Mouse (Mus musculus) limb, embryonic 14.5 days (tissue): ENCODE measurements around the gene Asrgl1. TPM values are rescaled to one million over a fixed set of nuclear protein-coding genes. Genes with fewer than 3 reads are reported as not detected.
"Not testable (repeated sequence)": the region's sequence is repeated elsewhere in the genome, so short reads cannot be mapped to it uniquely, and the experiment has no call there.

Experiments used
- ATAC-seq: fragments of 200-750 bp; cut with Nextera tagmentation; 2 replicates; pipeline ENCODE4 v1.8.0; 2017; ENCODE audit warnings: low read depth, moderate number of reproducible peaks, moderate TSS enrichment; ENCODE audit not compliant: low FRiP score
- DNase-seq: peaks from one replicate; pipeline ENCODE4 v3.0.0-alpha.2; 2015; ENCODE audit warnings: low spot score
- H3K27ac ChIP-seq: fragments of 300-500 bp; sonication (generic); replicated peaks from 2 replicates; pipeline ENCODE4 v1.5.1; 2014; ENCODE audit warnings: low read depth, mild to moderate bottlenecking, low read length, moderate library complexity, mixed read lengths
- H3K27me3 ChIP-seq: fragments of 300-500 bp; sonication (generic); 2 replicates; pipeline ENCODE4 v1.6.1; 2014; ENCODE audit warnings: low read length, mixed read lengths; ENCODE audit not compliant: control insufficient read depth, insufficient read depth
- H3K36me3 ChIP-seq: fragments of 300-500 bp; sonication (generic); 2 replicates; pipeline ENCODE4 v1.6.1; 2014; ENCODE audit warnings: mild to moderate bottlenecking, low read length, moderate library complexity, mixed read lengths; ENCODE audit not compliant: control insufficient read depth, insufficient read depth
- H3K4me1 ChIP-seq: fragments of 300-500 bp; sonication (generic); 2 replicates; pipeline ENCODE4 v1.6.1; 2014; ENCODE audit warnings: antibody characterized with exemption, low read length, mixed read lengths; ENCODE audit not compliant: control insufficient read depth, insufficient read depth
- H3K4me2 ChIP-seq: fragments of 300-500 bp; sonication (generic); replicated peaks from 2 replicates; pipeline ENCODE4 v1.6.1; 2014; ENCODE audit warnings: low read depth, mild to moderate bottlenecking, low read length, moderate library complexity; ENCODE audit not compliant: severe bottlenecking
- H3K4me3 ChIP-seq: fragments of 300-500 bp; sonication (generic); replicated peaks from 2 replicates; pipeline ENCODE4 v1.5.1; 2014; ENCODE audit warnings: low read length
- H3K9ac ChIP-seq: fragments of 300-500 bp; sonication (generic); 2 replicates; pipeline ENCODE4 v1.6.1; 2014; ENCODE audit warnings: mild to moderate bottlenecking, low read depth, low read length, moderate library complexity; ENCODE audit not compliant: severe bottlenecking
- H3K9me3 ChIP-seq: fragments of 300-500 bp; sonication (generic); 2 replicates; pipeline ENCODE4 v1.6.1; 2016; ENCODE audit warnings: low read length; ENCODE audit not compliant: control insufficient read depth
- POLR2A ChIP-seq: fragments of 200-500 bp; IDR thresholded peaks from 2 replicates; pipeline ENCODE4 v1.8.0; 2012; ENCODE audit warnings: inconsistent platforms, mild to moderate bottlenecking, moderate library complexity, borderline replicate concordance; ENCODE audit not compliant: insufficient read depth, insufficient read length; ENCODE audit errors: extremely low read depth
- WGBS: fragments of 180-500 bp; shearing (Covaris S2); extraction: QIAGEN DNeasy Blood & Tissue Kit; methylation state at CpG from one replicate; pipeline ENCODE4 v1.1.7; 2014; 5-methylcytosine and 5-hydroxymethylcytosine counted together
- polyA plus RNA-seq, 2 experiments: library from polyadenylated mRNA; depleted of rRNA in 1 of 2; stranded (reverse) in 1 of 2; unstranded in 1 of 2; fragments of >200 nt; fragmentation: Nextera tagmentation in 1 of 2; extraction: Ambion mirVana in 1 of 2; gene quantifications; 2 replicates each; pipeline versions ENCODE4 v1.2.1 to v1.2.3; 2012 to 2014

The Asrgl1 gene
- polyA plus RNA-seq, 2 experiments, result 6.3 to 8.5 TPM

DNA sequence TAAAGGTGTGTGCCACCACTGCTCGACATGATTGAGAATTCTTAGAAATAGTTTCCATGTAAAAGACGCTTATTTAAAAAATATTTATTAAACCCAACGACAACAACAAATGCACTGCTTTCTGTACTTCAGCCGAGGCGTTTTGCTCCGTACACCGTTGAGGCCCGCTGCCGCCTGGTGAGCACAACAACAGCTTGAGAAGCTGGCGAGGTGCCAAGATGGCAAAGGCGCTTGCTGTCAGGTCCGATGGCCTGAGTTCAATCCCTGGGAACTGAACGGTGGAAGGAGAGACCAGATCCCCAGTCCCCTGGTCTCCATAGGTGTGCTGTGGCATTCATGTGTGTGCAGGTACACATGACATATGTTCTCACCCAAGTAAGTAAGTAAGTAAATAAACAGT, 38.0 kb downstream of the Asrgl1 start:
- WGBS, result 84% methylated on average over 13 of the region's 13 CpGs
- H3K36me3 ChIP-seq, result no peaks in the 10 kb centered on the region
- DNase-seq (no peak), ATAC-seq (no peak)
- no peak for TF ChIP-seq POLR2A
- H3K27ac ChIP-seq, result no peak overlapping the region
- H3K9me3 ChIP-seq, result no peaks in the 10 kb centered on the region
- no peaks in the 10 kb centered on the region for H3K4me1 ChIP-seq
- H3K4me3 ChIP-seq, result no peak overlapping the region
- no peak overlapping the region for H3K4me2 ChIP-seq
- H3K27me3 ChIP-seq, result no peaks in the 10 kb centered on the region
- H3K9ac ChIP-seq, result no peak overlapping the region

DNA sequence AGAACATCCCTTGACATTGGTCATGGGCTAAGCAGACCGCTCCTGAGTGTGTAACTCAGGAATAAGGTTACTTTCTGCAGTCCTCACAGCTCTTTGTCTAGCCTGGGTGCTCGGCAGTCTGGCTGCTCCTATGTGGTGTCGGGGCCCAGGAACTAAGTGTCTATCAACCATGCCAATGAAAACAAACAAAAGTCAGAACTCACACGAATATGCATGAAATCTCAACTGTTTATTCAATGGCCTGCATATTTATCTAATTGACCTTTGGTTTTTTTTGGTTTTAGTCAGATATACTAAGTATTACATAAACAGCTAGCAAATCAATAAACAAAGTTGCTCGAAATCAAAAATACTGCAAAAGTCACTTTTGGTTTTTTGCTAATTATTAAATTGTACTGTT, 40.3 kb downstream of the Asrgl1 start:
- Histone ChIP-seq H3K4me3 (no peak overlapping the region), H3K4me1 (no peaks in the 10 kb centered on the region), H3K9me3 (no peaks in the 10 kb centered on the region), H3K4me2 (no peak overlapping the region), H3K36me3 (no peaks in the 10 kb centered on the region), H3K27me3 (no peaks in the 10 kb centered on the region), H3K9ac (no peak overlapping the region), H3K27ac (no peak overlapping the region)
- ATAC-seq (no peak), DNase-seq (no peak)
- TF ChIP-seq POLR2A, result no peak
- 79% methylated on average over 5 of the region's 5 CpGs for WGBS

DNA sequence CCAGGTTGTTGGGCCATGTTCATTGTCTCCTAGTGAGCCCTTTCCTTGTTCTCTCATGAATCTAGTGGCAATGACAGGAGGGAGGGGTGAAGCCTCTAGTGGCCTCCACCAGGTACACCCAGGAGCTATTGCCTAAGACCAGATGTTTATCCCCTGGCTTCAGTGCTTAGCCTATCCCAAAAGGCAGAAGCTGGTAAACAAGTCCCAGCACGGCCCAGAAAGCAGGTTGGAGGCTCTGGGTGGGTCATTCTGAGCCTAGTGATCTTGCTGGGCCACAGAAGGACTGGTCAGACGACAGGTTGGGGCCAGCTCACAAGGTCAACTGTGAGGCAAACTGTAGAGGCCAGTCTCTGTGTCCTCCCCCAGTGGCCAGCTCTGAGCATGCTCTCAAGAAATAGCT, 44.7 kb downstream of the Asrgl1 start:
- Histone ChIP-seq H3K9ac (no peak overlapping the region), H3K4me2 (no peak overlapping the region), H3K27ac (no peak overlapping the region), H3K4me3 (no peak overlapping the region), H3K9me3 (no peaks in the 10 kb centered on the region), H3K4me1 (no peaks in the 10 kb centered on the region), H3K27me3 (no peaks in the 10 kb centered on the region), H3K36me3 (no peaks in the 10 kb centered on the region)
- no peak for DNase-seq
- no peak for ATAC-seq
- WGBS, result 44% methylated on average over 2 of the region's 2 CpGs
- no peak for TF ChIP-seq POLR2A

DNA sequence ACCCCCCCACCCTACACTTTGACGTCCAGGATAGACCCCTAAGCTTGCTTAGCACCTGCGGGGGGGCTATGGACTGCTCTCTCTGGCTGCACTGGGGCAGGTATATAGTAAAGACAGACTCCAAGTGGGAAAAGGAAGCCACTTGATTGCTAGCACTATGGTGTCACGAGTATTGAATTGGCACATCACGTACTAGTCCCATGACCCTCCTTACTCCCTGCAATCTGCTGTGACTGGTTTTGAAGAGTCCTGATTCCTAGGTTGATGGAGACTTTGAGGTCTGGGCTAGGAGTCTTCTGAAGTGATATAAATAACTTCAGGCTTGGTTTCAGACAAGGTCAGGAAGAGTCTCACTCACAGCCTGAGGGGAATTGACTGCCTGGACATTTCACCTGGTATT, 45.2 kb downstream of the Asrgl1 start:
- no peaks in the 10 kb centered on the region for H3K36me3 ChIP-seq
- WGBS, result 68% methylated on average over 4 of the region's 4 CpGs

DNA sequence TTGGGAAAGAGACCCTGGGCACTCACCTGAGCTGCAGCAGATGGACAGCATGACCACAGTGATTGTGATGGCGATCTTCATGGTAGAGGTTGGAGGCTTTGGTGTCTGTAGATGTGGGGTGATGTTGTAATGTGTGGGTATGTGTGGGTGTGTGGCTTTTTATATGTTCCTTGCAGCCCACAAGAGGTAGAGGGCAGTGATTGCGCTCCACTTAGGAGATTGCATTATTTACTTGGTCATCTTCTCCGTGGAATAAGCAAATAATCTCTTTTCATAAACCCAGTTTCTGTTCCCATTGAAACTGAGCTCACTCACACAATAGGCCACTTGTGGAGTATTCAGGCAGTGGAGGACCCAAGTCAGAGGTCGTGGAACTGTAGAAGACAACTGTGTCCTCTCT, 47.6 kb downstream of the Asrgl1 start, which contains the start of gene Scgb1a1:
Scgb1a1 (minus strand) TSS at position 138 of the 400 bp plus-strand sequence.
- Histone ChIP-seq H3K4me1 (no peaks in the 10 kb centered on the region), H3K27me3 (no peaks in the 10 kb centered on the region), H3K27ac (no peak within 1 kb of the TSS), H3K9me3 (no peaks in the 10 kb centered on the region), H3K4me2 (no peak within 1 kb of the TSS), H3K36me3 (no peaks in the 10 kb centered on the region), H3K4me3 (no peak within 1 kb of the TSS), H3K9ac (no peak within 1 kb of the TSS)
- ATAC-seq (no peak), DNase-seq (no peak)
- 74% methylated on average over 4 of the region's 4 CpGs for WGBS
- no peak for TF ChIP-seq POLR2A

More for the DNA sequence above, 45.2 kb downstream of the Asrgl1 start:
- H3K4me3 ChIP-seq, result no peak overlapping the region
- no peak for DNase-seq
- no peak for TF ChIP-seq POLR2A
- no peaks in the 10 kb centered on the region for H3K4me1 ChIP-seq
- ATAC-seq, result no peak
- H3K4me2 ChIP-seq, result no peak overlapping the region
- no peak overlapping the region for H3K9ac ChIP-seq
- no peaks in the 10 kb centered on the region for H3K9me3 ChIP-seq
- no peaks in the 10 kb centered on the region for H3K27me3 ChIP-seq
- H3K27ac ChIP-seq, result no peak overlapping the region

DNA sequence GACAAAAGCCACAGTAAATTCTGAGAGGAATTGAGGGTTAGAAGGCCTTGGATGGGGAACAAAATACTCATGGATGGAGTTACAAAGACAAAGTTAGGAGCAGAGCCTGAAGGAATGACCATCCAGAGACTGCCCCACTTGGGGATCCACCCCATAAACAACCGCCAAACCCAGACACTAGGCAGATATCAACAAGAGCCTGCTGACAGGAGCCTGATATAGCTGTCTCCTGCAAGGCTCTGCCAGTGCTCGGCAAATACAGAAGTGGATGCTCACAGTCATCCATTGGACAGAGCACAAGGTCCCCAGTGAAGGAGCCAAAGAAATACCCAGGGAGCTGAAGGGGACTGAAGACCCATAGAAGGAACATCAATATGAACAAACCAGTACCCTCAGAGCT, 51.5 kb downstream of the Asrgl1 start:
- not testable (repeated sequence) for DNase-seq
- 61% methylated on average over 2 of the region's 2 CpGs for WGBS

More for the DNA sequence above, 51.5 kb downstream of the Asrgl1 start:
- not testable (repeated sequence) for ATAC-seq, H3K4me3 ChIP-seq, H3K27me3 ChIP-seq, H3K9ac ChIP-seq, H3K4me2 ChIP-seq, H3K36me3 ChIP-seq, H3K27ac ChIP-seq, H3K9me3 ChIP-seq, H3K4me1 ChIP-seq
